Mouse (Mus musculus) cortical plate, adult 2 months (tissue): Measurements from ENCODE around the gene Gapdh. TPM values are rescaled to one million over a fixed set of nuclear protein-coding genes. Genes with fewer than 3 reads are reported as not detected.

Source experiments
- H3K27ac ChIP-seq: fragments of 200-500 bp; 2 replicates; pipeline ENCODE4 v1.5.1; 2012; ENCODE audit warnings: low read length, control low read depth, inconsistent platforms; ENCODE audit not compliant: insufficient read depth
- H3K4me1 ChIP-seq: fragments of 200-500 bp; 2 replicates; pipeline ENCODE4 v1.6.1; 2011; ENCODE audit warnings: low read length; ENCODE audit not compliant: control insufficient read depth, insufficient read depth
- H3K4me3 ChIP-seq: fragments of 200-500 bp; 2 replicates; pipeline ENCODE4 v1.5.1; 2011; ENCODE audit warnings: mild to moderate bottlenecking, low read length, control low read depth; ENCODE audit not compliant: insufficient read depth
- CTCF ChIP-seq: fragments of 200-500 bp; IDR thresholded peaks from 2 replicates; pipeline ENCODE4 v1.5.1; 2011; ENCODE audit warnings: mild to moderate bottlenecking, control low read depth, low read length; ENCODE audit not compliant: insufficient read depth; ENCODE audit errors: extremely low read depth
- POLR2A ChIP-seq: fragments of 200-500 bp; IDR thresholded peaks from 2 replicates; pipeline ENCODE4 v1.6.1; 2011; ENCODE audit warnings: mild to moderate bottlenecking, low read length, control low read depth; ENCODE audit not compliant: insufficient read depth; ENCODE audit errors: extremely low read depth
- polyA plus RNA-seq: library from polyadenylated mRNA; depleted of rRNA; stranded (reverse); fragments of >200 nt; gene quantifications from 2 replicates; pipeline ENCODE4 v1.2.3, GENCODE M21; 2012; rRNA removed

The Gapdh gene
- 4,394 and 4,549 TPM in 2 replicates for polyA plus RNA-seq

DNA sequence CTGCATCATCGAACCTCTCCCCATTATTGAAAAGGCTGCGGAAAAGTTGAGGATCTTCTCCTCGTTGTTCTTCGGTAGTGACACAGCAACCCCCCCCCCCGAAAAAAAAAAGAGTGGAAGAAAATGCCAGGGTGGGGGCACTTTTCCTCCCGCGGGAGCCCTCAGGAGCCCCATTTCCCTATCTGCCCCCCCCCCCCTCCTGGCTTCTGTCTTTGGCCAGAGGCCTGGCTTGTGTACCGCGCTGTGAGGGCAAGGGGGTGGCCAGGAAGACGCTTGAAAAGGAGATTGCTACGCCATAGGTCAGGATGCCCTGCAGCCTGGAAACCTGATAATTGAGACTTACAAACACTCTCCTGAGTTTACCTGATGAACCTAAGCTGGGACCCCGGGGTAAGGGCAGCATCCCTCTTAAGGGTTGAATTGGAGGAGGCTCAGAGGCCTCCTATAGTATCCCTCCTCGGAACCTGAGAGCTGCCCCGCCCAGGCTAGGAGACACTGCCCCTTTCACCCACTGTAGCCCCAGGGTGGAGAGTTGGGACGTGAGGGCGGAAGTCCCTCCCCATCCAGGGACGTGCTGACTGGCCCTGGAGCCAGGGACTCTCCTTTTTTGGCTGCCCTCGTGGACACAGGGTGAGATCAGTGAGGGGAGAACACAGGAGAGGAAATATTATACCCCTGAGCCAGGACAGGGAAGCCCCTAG is at the start of gene Gapdh:
TSS of gene Gapdh (minus strand) at position 417 of the 701 bp plus-strand sequence.
- peak; percentile 17; the same call in 1 of the 2 replicates for TF ChIP-seq POLR2A
- no peak for TF ChIP-seq CTCF
- peak within 1 kb of the TSS; percentile 70 for H3K27ac ChIP-seq

DNA sequence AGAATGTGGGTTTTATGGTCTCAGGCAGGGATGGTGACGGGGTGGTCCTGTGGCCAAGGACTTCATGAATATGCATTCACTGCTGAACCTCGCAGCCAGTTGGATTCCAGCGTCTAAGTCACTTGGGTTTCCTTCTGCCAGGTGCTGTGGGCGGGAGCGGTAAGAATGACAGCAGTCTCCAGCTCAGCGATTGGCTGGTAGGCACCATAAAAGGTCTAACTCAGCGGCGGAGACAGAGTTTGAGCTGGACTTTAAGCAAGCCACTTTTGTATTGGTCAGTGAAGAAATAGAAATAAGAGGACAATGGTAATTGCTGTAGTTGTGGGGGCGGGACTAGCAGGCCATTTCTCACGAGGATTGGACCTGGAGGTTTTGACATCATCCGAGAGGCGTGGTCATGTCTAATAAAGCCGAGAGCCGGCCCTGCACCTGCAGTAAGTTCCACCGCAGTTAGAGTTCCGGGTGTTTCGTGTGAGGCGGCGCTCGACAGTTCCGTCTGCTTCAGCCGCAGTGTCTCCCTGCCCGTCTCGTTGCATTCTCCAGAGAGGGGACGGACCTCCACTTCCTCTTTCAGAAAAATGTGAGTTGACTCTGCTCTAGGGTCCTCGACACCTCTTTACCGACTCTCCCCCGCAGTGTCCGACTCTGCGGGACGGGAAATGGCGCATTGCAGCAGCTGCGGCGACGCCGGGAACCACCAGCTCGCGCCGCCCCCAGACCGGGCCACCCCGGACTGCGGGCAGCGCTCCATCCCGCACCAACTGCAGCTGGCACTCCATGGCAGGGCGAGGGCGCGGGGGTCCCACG is 49.1 kb upstream of the Gapdh start, which contains the start of gene Vamp1:
TSS of gene Vamp1 (plus strand) at position 404 of the 807 bp plus-strand sequence.
- H3K4me3 ChIP-seq = peak within 1 kb of the TSS; percentile 65
- H3K4me1 ChIP-seq = peaks cover 5% of the 10 kb centered on the region; the same call in 1 of the 2 replicates
- H3K27ac ChIP-seq = peak within 1 kb of the TSS; percentile 39; the same call in 1 of the 2 replicates
- TF ChIP-seq POLR2A (peak; percentile 100), CTCF (no peak)

More for the DNA sequence above, at the start of gene Gapdh:
- Histone ChIP-seq H3K4me1 (peaks cover 7% of the 10 kb centered on the region), H3K4me3 (peak within 1 kb of the TSS; percentile 92)

DNA sequence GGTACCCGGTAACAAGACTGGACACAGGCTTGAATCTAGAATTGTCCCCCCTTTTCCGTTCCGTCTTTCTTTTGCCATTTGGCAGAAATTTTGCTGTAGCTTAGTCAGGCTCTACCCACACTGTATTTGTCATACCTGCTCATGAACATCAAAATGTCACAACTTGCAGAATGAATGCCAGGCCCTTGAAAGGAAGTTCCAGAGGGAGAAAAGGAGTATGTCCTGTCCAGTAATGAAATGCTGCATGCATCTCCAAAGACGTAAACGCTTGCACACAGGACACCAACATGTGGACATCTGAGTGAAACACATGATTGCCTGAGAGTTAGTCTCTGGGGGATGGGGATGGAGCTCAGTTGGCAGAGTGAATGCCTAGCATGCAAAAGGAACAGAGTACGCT is 47.4 kb upstream of the Gapdh start:
- TF ChIP-seq CTCF (no peak), POLR2A (no peak)
- H3K4me1 ChIP-seq = peaks cover 5% of the 10 kb centered on the region; the same call in 1 of the 2 replicates
- H3K27ac ChIP-seq = no peak overlapping the region
- no peak overlapping the region for H3K4me3 ChIP-seq

DNA sequence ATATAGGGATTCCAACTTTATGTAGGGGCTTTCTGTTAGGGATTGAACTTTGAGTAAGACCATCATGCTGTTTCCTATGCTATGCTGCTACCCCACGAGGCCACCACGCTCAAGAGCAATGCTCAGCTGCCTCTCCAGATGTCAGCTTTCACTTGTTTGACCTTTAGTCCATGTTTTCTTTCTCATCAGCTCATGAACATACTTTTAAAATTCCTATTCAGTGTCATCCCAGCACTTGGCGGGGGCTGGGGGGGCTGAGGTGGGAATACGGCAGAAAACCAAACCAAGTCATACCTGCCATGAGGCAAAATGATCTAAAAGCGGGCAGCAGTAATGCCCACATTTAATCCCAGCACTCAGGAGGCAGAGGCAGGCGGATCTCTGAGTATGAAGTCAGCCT is 46.9 kb upstream of the Gapdh start:
- H3K4me3 ChIP-seq = no peak overlapping the region
- TF ChIP-seq CTCF (no peak), POLR2A (no peak)

DNA sequence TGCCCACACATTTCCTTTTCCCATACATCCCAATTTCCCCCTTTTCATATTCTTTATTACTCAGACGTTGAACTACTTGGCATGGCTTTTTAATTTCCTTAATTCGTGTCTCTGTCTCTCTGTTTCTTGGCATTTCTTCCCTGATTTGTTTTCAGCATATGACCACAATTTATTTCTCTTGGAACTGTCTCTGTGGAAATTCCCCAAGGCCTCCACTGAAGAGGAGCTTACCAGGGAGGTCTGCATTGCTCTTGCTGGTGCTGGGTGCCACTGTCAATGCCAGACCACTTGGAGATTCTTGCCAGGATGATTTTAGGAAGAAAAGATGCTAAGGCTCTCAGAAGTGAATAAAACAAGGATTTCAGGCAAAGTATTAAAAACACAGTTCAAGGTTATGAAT is 46.4 kb upstream of the Gapdh start:
- H3K4me1 ChIP-seq = peaks cover 3% of the 10 kb centered on the region; the same call in 1 of the 2 replicates
- H3K4me3 ChIP-seq = no peak overlapping the region
- no peak for TF ChIP-seq CTCF
- H3K27ac ChIP-seq = no peak overlapping the region

More for the DNA sequence above, 46.9 kb upstream of the Gapdh start:
- H3K4me1 ChIP-seq = peaks cover 5% of the 10 kb centered on the region; the same call in 1 of the 2 replicates
- H3K27ac ChIP-seq = no peak overlapping the region

DNA sequence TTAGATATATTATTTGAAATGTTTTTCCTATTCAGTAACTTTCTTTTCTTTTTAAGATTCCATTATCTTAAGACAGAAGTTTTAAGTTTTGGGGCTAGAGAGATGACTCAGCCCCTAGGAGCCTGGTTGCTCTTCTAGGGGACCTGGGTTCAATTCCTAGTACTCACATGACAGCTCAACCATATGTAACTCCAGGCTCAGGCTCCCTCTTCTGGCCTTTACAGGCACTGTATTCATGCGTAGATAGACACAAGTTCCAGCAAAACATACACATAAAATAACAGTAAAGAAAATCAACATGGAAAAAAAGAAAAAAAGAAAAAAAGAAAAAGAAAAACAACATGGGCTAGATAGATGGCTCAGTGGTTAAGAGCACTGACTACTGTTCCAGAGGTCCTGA is 44.2 kb upstream of the Gapdh start:
- TF ChIP-seq POLR2A (no peak), CTCF (no peak)
- Histone ChIP-seq H3K27ac (no peak overlapping the region), H3K4me1 (no peaks in the 10 kb centered on the region), H3K4me3 (no peak overlapping the region)

DNA sequence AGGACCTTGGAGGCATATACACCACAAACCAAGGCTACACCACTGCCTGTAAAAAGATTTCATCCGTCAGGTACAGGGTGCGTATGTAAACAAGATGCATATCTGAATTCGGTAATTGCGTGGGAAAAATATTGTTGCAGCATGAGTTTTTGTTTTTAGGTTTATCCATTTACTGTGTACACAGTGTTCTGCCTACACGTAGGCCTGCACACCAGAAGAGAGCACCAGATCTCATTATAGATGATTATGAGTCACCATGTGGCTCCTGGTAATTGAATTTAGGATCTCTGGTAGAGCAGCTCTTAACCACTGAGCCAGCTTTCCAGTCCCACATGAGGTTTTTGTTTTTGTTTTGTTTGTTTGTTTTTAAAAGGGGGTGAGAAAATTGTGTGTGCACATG is 30.9 kb upstream of the Gapdh start:
- TF ChIP-seq CTCF = no peak
- no peak for TF ChIP-seq POLR2A
- Histone ChIP-seq H3K4me1 (peaks cover 2% of the 10 kb centered on the region), H3K4me3 (no peak overlapping the region), H3K27ac (no peak overlapping the region)

DNA sequence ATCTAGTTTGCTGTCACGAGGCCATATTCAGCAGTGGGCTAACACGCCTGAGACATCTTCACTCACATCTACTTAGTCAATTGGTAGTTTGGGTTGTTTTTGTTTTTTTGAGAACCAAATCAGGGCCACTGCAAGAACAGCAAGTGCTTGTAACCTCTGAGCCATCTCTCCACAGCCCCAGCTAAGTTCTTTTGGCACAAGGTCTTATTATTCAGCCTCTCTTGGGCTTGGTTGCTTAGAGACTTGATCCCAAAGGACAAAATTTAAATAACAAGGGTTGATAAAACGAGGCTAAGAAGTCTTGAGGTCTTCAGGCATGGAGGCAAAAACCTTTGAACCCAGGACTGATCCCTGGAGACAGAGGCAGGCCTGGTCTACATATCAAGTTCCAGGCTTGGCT is 30.0 kb upstream of the Gapdh start:
- Histone ChIP-seq H3K4me1 (peaks cover 2% of the 10 kb centered on the region), H3K27ac (no peak overlapping the region), H3K4me3 (no peak overlapping the region)
- TF ChIP-seq POLR2A (no peak), CTCF (no peak)

DNA sequence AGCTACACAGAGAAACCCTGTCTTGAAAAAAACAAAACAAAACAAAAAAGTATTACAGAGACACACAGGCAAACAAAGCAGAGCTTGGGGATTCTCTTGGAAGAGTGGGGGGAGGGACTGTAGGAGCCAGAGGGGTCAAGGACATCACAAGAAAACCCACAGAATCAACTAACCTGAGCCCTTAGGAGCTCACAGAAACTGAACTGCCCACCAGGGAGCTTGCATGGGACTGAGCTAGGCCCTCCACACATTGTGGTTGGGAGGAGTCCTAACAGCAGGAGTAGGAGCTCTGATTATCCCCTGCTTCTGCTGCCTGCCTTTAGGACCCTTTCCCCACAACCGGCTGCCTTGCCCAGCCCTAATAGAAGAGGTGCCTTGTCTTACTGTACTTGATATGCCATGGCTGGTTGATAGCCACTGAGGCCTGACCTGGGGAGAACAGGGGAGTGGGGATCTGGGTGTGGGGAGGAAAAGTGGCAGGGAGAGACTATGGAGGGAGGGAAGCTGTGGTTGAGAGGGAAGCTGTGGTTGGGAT is 29.3 kb upstream of the Gapdh start:
- Histone ChIP-seq H3K27ac (0 out of 2 replicates have a peak overlapping the region, but pooled peaks have one; percentile 67), H3K4me1 (peaks cover 4% of the 10 kb centered on the region), H3K4me3 (no peak overlapping the region)
- TF ChIP-seq CTCF (no peak), POLR2A (no peak)
